Mouse (Mus musculus) lung, postnatal 0 days (tissue): ENCODE measurements around the gene Rnf128. TPM values are rescaled to one million over a fixed set of nuclear protein-coding genes. Genes with fewer than 3 reads are reported as not detected.

Experiments
- ATAC-seq: fragments of 200-750 bp; cut with Nextera tagmentation; 2 replicates; pipeline ENCODE4 v1.8.0; 2017; ENCODE audit warnings: moderate library complexity
- DNase-seq: peaks from one replicate; pipeline ENCODE4 v3.0.0-alpha.2; 2016; ENCODE audit warnings: low spot score
- H3K27ac ChIP-seq: fragments of 300-500 bp; sonication (generic); 2 replicates; pipeline ENCODE4 v1.5.1; 2014; ENCODE audit warnings: antibody characterized with exemption, mild to moderate bottlenecking, low read length, mixed read lengths
- H3K27me3 ChIP-seq: fragments of 300-500 bp; sonication (generic); replicated peaks from 2 replicates; pipeline ENCODE4 v1.6.1; 2014; ENCODE audit warnings: low read length, mixed read lengths; ENCODE audit not compliant: insufficient read depth
- H3K36me3 ChIP-seq: fragments of 300-500 bp; sonication (generic); 2 replicates; pipeline ENCODE4 v1.6.1; 2014; ENCODE audit warnings: low read length, mixed read lengths; ENCODE audit not compliant: insufficient read depth
- H3K4me1 ChIP-seq: fragments of 300-500 bp; sonication (generic); 2 replicates; pipeline ENCODE4 v1.6.1; 2014; ENCODE audit warnings: antibody characterized with exemption, low read depth, low read length, mixed read lengths; ENCODE audit not compliant: insufficient read depth
- H3K4me2 ChIP-seq: fragments of 300-500 bp; sonication (generic); replicated peaks from 2 replicates; pipeline ENCODE4 v1.6.1; 2014; ENCODE audit warnings: low read depth, mild to moderate bottlenecking, low read length, moderate library complexity, mixed read lengths
- H3K4me3 ChIP-seq: fragments of 300-500 bp; sonication (generic); 2 replicates; pipeline ENCODE4 v1.5.1; 2014; ENCODE audit warnings: low read depth, low read length
- H3K9ac ChIP-seq: fragments of 300-500 bp; sonication (generic); replicated peaks from 2 replicates; pipeline ENCODE4 v1.6.1; 2014; ENCODE audit warnings: low read depth, mild to moderate bottlenecking
- H3K9me3 ChIP-seq: fragments of 300-500 bp; sonication (generic); 2 replicates; pipeline ENCODE4 v1.6.1; 2016; ENCODE audit warnings: low read length, mixed read lengths
- CTCF ChIP-seq: IDR thresholded peaks from 2 replicates; pipeline ENCODE4 v1.5.1; 2016; ENCODE audit warnings: antibody characterized with exemption, mild to moderate bottlenecking
- EP300 ChIP-seq: IDR thresholded peaks from 2 replicates; pipeline ENCODE4 v1.6.1; 2016; ENCODE audit warnings: antibody characterized with exemption, mild to moderate bottlenecking, control low read depth
- WGBS: fragments of 180-500 bp; shearing (Covaris S2); extraction: QIAGEN DNeasy Blood & Tissue Kit; methylation state at CpG from one replicate; pipeline ENCODE4 v1.1.7; 2014; 5-methylcytosine and 5-hydroxymethylcytosine counted together
- polyA plus RNA-seq: library from polyadenylated mRNA; unstranded; fragments of >200 nt; fragmentation: Nextera tagmentation; extraction: Ambion mirVana; gene quantifications from 2 replicates; pipeline ENCODE4 v1.2.1, GENCODE M21; 2015

Gene Rnf128
- polyA plus RNA-seq, 1 experiment from 2014 or later: 4.9 TPM

DNA sequence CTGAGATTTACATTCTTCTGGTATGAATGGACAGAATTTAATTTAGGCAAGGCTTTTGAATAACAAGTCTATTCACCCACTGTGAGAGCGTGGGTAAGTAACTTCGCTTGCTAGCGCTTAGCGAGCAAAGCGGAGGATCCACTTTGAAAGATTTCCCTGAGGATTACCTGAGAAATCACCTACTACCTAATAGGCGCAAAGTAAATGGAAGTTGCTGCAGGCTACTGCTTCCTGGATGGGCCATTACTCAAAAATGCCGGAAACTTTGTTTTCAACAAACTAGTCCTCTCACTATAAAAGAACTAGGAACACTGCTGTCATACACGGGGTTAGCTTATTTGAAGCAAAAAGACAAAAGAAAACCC lies 121.3 kb downstream of the Rnf128 start:
- Histone ChIP-seq H3K27ac (peak overlapping the region; percentile 66), H3K9me3 (no peaks in the 10 kb centered on the region), H3K9ac (peak overlapping the region; percentile 32; the same call in 1 of the 2 replicates), H3K4me3 (peak overlapping the region; percentile 54), H3K4me1 (no peaks in the 10 kb centered on the region), H3K27me3 (no peaks in the 10 kb centered on the region), H3K36me3 (no peaks in the 10 kb centered on the region), H3K4me2 (peak overlapping the region; percentile 61)
- TF ChIP-seq EP300 (no peak), CTCF (no peak)
- WGBS: 13% methylated on average over 8 of the region's 8 CpGs
- ATAC-seq (peak; percentile 49), DNase-seq (no peak)

DNA sequence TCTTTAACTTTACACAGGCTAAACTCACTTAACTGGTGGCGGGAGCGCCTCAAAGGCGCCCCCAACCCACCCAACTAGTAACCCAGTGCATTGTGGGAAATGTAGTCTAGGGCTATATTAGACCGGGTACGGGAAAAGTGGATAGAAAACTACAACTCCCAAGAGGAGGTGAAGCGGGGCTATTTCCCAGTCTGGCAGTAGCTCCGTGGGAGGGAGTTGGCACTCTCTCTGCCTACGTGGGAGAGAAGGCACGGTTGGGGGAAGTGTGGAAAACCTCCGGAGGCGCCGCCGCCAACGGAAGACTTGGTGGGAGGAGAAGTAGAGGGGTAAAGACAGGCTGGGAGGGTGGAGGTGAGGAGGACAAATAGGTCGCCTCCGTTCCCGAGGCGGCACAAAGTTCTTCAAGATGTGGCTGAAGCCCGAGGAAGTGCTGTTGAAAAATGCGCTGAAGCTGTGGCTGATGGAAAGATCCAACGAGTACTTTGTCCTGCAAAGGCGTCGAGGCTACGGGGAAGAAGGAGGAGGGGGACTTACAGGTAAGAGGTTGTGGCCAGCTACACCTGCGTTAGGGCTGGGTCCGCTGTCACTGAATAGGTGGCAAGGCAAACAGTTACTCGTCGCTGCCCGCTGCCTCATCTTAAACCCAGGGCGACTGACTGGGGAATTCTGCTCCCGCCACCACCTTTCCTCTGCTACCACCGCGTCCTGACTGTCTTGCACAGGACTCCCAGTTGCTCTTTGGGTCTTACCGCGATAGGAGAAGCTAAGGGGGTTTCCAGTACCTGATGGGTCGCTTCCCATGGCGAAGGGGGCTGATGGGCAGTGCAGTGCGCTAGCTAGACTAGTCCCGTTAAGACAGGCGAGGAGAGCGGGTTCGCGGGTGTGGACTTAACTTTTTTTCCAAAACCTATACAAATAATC lies 121.9 kb downstream of the Rnf128 start, which contains the start of gene Tbc1d8b:
Tbc1d8b (plus strand) TSS at position 222 of the 921 bp plus-strand sequence.
- H3K9me3 ChIP-seq: no peaks in the 10 kb centered on the region
- ATAC-seq: peak; percentile 100
- H3K27me3 ChIP-seq: no peaks in the 10 kb centered on the region
- peak within 1 kb of the TSS; percentile 54 for H3K4me3 ChIP-seq
- no peaks in the 10 kb centered on the region for H3K36me3 ChIP-seq
- H3K4me1 ChIP-seq: no peaks in the 10 kb centered on the region
- TF ChIP-seq EP300: no peak
- TF ChIP-seq CTCF: peak; percentile 20
- peak; percentile 95 for DNase-seq
- 8% methylated on average over 36 of the region's 43 CpGs for WGBS
- H3K4me2 ChIP-seq: peak within 1 kb of the TSS; percentile 61
- H3K27ac ChIP-seq: peak within 1 kb of the TSS; percentile 66
- H3K9ac ChIP-seq: peak within 1 kb of the TSS; percentile 36; the same call in 1 of the 2 replicates

DNA sequence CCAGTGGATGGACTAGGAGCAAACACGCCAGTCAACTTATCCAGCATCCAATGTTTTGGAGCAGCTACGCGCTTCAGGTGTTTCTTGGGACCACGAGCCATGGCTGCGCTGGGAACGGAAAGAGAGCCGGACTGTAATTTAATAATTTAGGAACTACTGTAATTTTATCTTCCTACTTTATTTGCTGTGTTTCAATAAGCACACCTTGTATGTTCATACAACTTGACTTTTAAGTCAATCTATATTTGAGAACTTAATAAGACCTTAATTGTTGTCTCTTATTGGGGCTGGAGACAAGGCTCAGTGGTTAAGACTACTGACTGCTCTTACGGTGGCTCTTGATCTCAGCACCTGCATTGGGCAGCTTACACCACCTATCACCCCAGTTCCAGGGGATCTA lies 151.3 kb downstream of the Rnf128 start, which contains the start of gene Gm15013:
Gm15013 (minus strand) TSS at position 101 of the 400 bp plus-strand sequence.
- Histone ChIP-seq H3K27me3 (no peaks in the 10 kb centered on the region), H3K36me3 (no peaks in the 10 kb centered on the region), H3K9ac (no peak within 1 kb of the TSS), H3K4me3 (no peak within 1 kb of the TSS), H3K4me1 (no peaks in the 10 kb centered on the region), H3K9me3 (no peaks in the 10 kb centered on the region), H3K4me2 (no peak within 1 kb of the TSS), H3K27ac (no peak within 1 kb of the TSS)
- DNase-seq (no peak), ATAC-seq (no peak)
- 96% methylated on average over 8 of the region's 8 CpGs for WGBS
- TF ChIP-seq CTCF (no peak), EP300 (no peak)

GRCm38 (mm10) chrX:139722350-139722749 lies 159.2 kb downstream of the Rnf128 start:
- H3K36me3 ChIP-seq: no peaks in the 10 kb centered on the region
- H3K27me3 ChIP-seq: no peaks in the 10 kb centered on the region
- DNase-seq (no peak), ATAC-seq (no peak)
- H3K9me3 ChIP-seq: no peaks in the 10 kb centered on the region
- H3K27ac ChIP-seq: no peak overlapping the region
- 93% methylated on average over 2 of the region's 2 CpGs for WGBS
- no peak overlapping the region for H3K4me3 ChIP-seq
- H3K4me2 ChIP-seq: no peak overlapping the region
- H3K9ac ChIP-seq: no peak overlapping the region
- no peaks in the 10 kb centered on the region for H3K4me1 ChIP-seq
- TF ChIP-seq CTCF (no peak), EP300 (no peak)

Other genes starting within 250 kb of the Rnf128 start
- 0.13 TPM in 1 of 2 replicates, not detected in the other for gene Trap1a, start 229.6 kb upstream of the Rnf128 start, polyA plus RNA-seq
- gene D330045A20Rik, start 82.9 kb upstream of the Rnf128 start, polyA plus RNA-seq: 0.07 and 0.13 TPM in 2 replicates
- gene Tbc1d8b, start 121.7 kb downstream of the Rnf128 start, polyA plus RNA-seq: 2.2 and 2.5 TPM in 2 replicates
- 0.20 and 0.30 TPM in 2 replicates for gene Gm15013, start 151.2 kb downstream of the Rnf128 start, polyA plus RNA-seq
- gene Ripply1, start 219.0 kb downstream of the Rnf128 start, polyA plus RNA-seq: not detected in 2 replicates
- gene Cldn2, start 237.5 kb downstream of the Rnf128 start, polyA plus RNA-seq: 0.86 and 1.3 TPM in 2 replicates